Mouse (Mus musculus): ENCODE measurements at regions not wholly inside any gene's neighbourhood (a gene's known extent, or its start where the extent isn't known, plus 50 kb on each side); places are given as distances from the start of the nearest gene placed in this dataset.

GRCm38 (mm10) chr3:142995981-142996743 is 114.4 kb upstream of the Pkn2 start:
- Histone ChIP-seq H3K27ac (no peak overlapping the region), H3K4me2 (no peak overlapping the region), H3K4me3 (replicated peaks) (no peak overlapping the region), H3K9ac (no peak overlapping the region), H3K9me3 (replicated peaks) (no peaks in the 10 kb centered on the region), H3K27me3 (no peaks in the 10 kb centered on the region), H3K36me3 (no peaks in the 10 kb centered on the region), H3K4me1 (replicated peaks) (no peaks in the 10 kb centered on the region)
- ATAC-seq (ENCODE audit: low read depth) = no peak
- WGBS (ENCODE audit: insufficient replicate concordance) = 49% methylated on average over 3 of the region's 3 CpGs
- DNase-seq = no peak

GRCm38 (mm10) chr3:142984547-142984946 is 102.7 kb upstream of the Pkn2 start:
- 71% methylated on average over 5 of the region's 5 CpGs for WGBS (ENCODE audit: insufficient replicate concordance)
- DNase-seq (no peak), ATAC-seq (ENCODE audit: low read depth) (no peak)
- Histone ChIP-seq H3K36me3 (no peaks in the 10 kb centered on the region), H3K9me3 (replicated peaks) (no peaks in the 10 kb centered on the region), H3K27ac (no peak overlapping the region), H3K27me3 (no peaks in the 10 kb centered on the region), H3K9ac (no peak overlapping the region), H3K4me1 (replicated peaks) (no peaks in the 10 kb centered on the region), H3K4me3 (replicated peaks) (no peak overlapping the region), H3K4me2 (no peak overlapping the region)

GRCm38 (mm10) chr3:142981221-142981620 is 99.4 kb upstream of the Pkn2 start:
- 61% methylated on average over 3 of the region's 3 CpGs for WGBS (ENCODE audit: insufficient replicate concordance)
- no peak for ATAC-seq (ENCODE audit: low read depth)

GRCm38 (mm10) chr3:142979161-142979560 is 97.4 kb upstream of the Pkn2 start:
- Histone ChIP-seq H3K36me3 (no peaks in the 10 kb centered on the region), H3K4me2 (no peak overlapping the region), H3K9ac (no peak overlapping the region), H3K4me3 (replicated peaks) (no peak overlapping the region), H3K27me3 (no peaks in the 10 kb centered on the region), H3K27ac (no peak overlapping the region), H3K9me3 (replicated peaks) (no peaks in the 10 kb centered on the region), H3K4me1 (replicated peaks) (no peaks in the 10 kb centered on the region)
- ATAC-seq (ENCODE audit: low read depth) = no peak
- WGBS (ENCODE audit: insufficient replicate concordance) = 45% methylated on average over 4 of the region's 4 CpGs
- no peak for DNase-seq

More at GRCm38 (mm10) chr3:142981221-142981620, 99.4 kb upstream of the Pkn2 start:
- Histone ChIP-seq H3K9ac (no peak overlapping the region), H3K27me3 (no peaks in the 10 kb centered on the region), H3K27ac (no peak overlapping the region), H3K4me1 (replicated peaks) (no peaks in the 10 kb centered on the region), H3K4me3 (replicated peaks) (no peak overlapping the region), H3K9me3 (replicated peaks) (no peaks in the 10 kb centered on the region), H3K4me2 (no peak overlapping the region), H3K36me3 (no peaks in the 10 kb centered on the region)
- DNase-seq = no peak

- H3K9me3 ChIP-seq (replicated peaks) = no peaks in the 10 kb centered on the region
- no peak overlapping the region for H3K4me2 ChIP-seq
- WGBS (ENCODE audit: insufficient replicate concordance) = 72% methylated on average over 7 of the region's 7 CpGs
- H3K4me1 ChIP-seq (replicated peaks) = no peaks in the 10 kb centered on the region
- DNase-seq = no peak
- no peak for ATAC-seq (ENCODE audit: low read depth)
- H3K4me3 ChIP-seq (replicated peaks) = no peak overlapping the region
- no peak overlapping the region for H3K27ac ChIP-seq
- H3K9ac ChIP-seq = no peak overlapping the region
- no peaks in the 10 kb centered on the region for H3K36me3 ChIP-seq
- no peaks in the 10 kb centered on the region for H3K27me3 ChIP-seq
These were observed 95.0 kb upstream of the Pkn2 start for GRCm38 (mm10) chr3:142976519-142977394.

- H3K36me3 ChIP-seq = no peaks in the 10 kb centered on the region
- no peak overlapping the region for H3K27ac ChIP-seq
- H3K9me3 ChIP-seq (replicated peaks) = no peaks in the 10 kb centered on the region
- no peak for DNase-seq
- WGBS (ENCODE audit: insufficient replicate concordance) = 78% methylated on average over 8 of the region's 8 CpGs
- H3K4me2 ChIP-seq = no peak overlapping the region
- H3K4me3 ChIP-seq (replicated peaks) = no peak overlapping the region
- no peak overlapping the region for H3K9ac ChIP-seq
- no peaks in the 10 kb centered on the region for H3K4me1 ChIP-seq (replicated peaks)
- ATAC-seq (ENCODE audit: low read depth) = no peak
- H3K27me3 ChIP-seq = no peaks in the 10 kb centered on the region
These were observed 93.8 kb upstream of the Pkn2 start for GRCm38 (mm10) chr3:142975606-142976005.

- no peak overlapping the region for H3K4me3 ChIP-seq (replicated peaks)
- DNase-seq = no peak
These were observed 87.7 kb upstream of the Pkn2 start for GRCm38 (mm10) chr3:142969501-142969900.

GRCm38 (mm10) chr3:142965604-142966003 is 83.8 kb upstream of the Pkn2 start:
- Histone ChIP-seq H3K36me3 (no peaks in the 10 kb centered on the region), H3K27ac (no peak overlapping the region), H3K9me3 (replicated peaks) (no peaks in the 10 kb centered on the region), H3K4me1 (replicated peaks) (no peaks in the 10 kb centered on the region), H3K4me3 (replicated peaks) (no peak overlapping the region), H3K9ac (no peak overlapping the region), H3K4me2 (no peak overlapping the region), H3K27me3 (no peaks in the 10 kb centered on the region)
- WGBS (ENCODE audit: insufficient replicate concordance) = 64% methylated on average over 4 of the region's 4 CpGs
- DNase-seq = no peak
- no peak for ATAC-seq (ENCODE audit: low read depth)

More at GRCm38 (mm10) chr3:142969501-142969900, 87.7 kb upstream of the Pkn2 start:
- no peaks in the 10 kb centered on the region for H3K9me3 ChIP-seq (replicated peaks)
- H3K4me2 ChIP-seq = no peak overlapping the region
- H3K27ac ChIP-seq = no peak overlapping the region
- ATAC-seq (ENCODE audit: low read depth) = no peak
- no peaks in the 10 kb centered on the region for H3K36me3 ChIP-seq
- no peaks in the 10 kb centered on the region for H3K4me1 ChIP-seq (replicated peaks)
- no peaks in the 10 kb centered on the region for H3K27me3 ChIP-seq
- H3K9ac ChIP-seq = no peak overlapping the region
- WGBS (ENCODE audit: insufficient replicate concordance) = 75% methylated on average over 2 of the region's 2 CpGs

GRCm38 (mm10) chr3:142963818-142964372 is 82.1 kb upstream of the Pkn2 start:
- no peak overlapping the region for H3K4me3 ChIP-seq (replicated peaks)
- no peaks in the 10 kb centered on the region for H3K36me3 ChIP-seq
- no peak overlapping the region for H3K4me2 ChIP-seq
- H3K9me3 ChIP-seq (replicated peaks) = no peaks in the 10 kb centered on the region
- WGBS (ENCODE audit: insufficient replicate concordance) = 71% methylated on average over 4 of the region's 4 CpGs
- DNase-seq (no peak), ATAC-seq (ENCODE audit: low read depth) (no peak)
- no peak overlapping the region for H3K9ac ChIP-seq
- H3K27ac ChIP-seq = no peak overlapping the region
- H3K4me1 ChIP-seq (replicated peaks) = no peaks in the 10 kb centered on the region
- no peaks in the 10 kb centered on the region for H3K27me3 ChIP-seq

- no peak overlapping the region for H3K4me3 ChIP-seq (replicated peaks)
- H3K27ac ChIP-seq = no peak overlapping the region
- no peaks in the 10 kb centered on the region for H3K4me1 ChIP-seq (replicated peaks)
- H3K36me3 ChIP-seq = no peaks in the 10 kb centered on the region
- 67% methylated on average over 8 of the region's 8 CpGs for WGBS (ENCODE audit: insufficient replicate concordance)
- H3K4me2 ChIP-seq = no peak overlapping the region
- H3K9ac ChIP-seq = no peak overlapping the region
- H3K9me3 ChIP-seq (replicated peaks) = no peaks in the 10 kb centered on the region
- no peaks in the 10 kb centered on the region for H3K27me3 ChIP-seq
- no peak for ATAC-seq (ENCODE audit: low read depth)
- no peak for DNase-seq
These were observed 76.0 kb upstream of the Pkn2 start for GRCm38 (mm10) chr3:142957768-142958167.

GRCm38 (mm10) chr3:142948771-142949170 is 67.0 kb upstream of the Pkn2 start:
- WGBS (ENCODE audit: insufficient replicate concordance) = 24% methylated on average over 7 of the region's 7 CpGs
- no peaks in the 10 kb centered on the region for H3K27me3 ChIP-seq
- H3K4me3 ChIP-seq (replicated peaks) = no peak overlapping the region
- ATAC-seq (ENCODE audit: low read depth) = no peak
- no peaks in the 10 kb centered on the region for H3K9me3 ChIP-seq (replicated peaks)
- no peak overlapping the region for H3K4me2 ChIP-seq
- H3K36me3 ChIP-seq = no peaks in the 10 kb centered on the region
- peak; percentile 18 for DNase-seq
- no peak overlapping the region for H3K9ac ChIP-seq
- no peak overlapping the region for H3K27ac ChIP-seq
- no peaks in the 10 kb centered on the region for H3K4me1 ChIP-seq (replicated peaks)
